ENCODE assay signal across 15 mouse cellular contexts in the genomic region with DNA sequence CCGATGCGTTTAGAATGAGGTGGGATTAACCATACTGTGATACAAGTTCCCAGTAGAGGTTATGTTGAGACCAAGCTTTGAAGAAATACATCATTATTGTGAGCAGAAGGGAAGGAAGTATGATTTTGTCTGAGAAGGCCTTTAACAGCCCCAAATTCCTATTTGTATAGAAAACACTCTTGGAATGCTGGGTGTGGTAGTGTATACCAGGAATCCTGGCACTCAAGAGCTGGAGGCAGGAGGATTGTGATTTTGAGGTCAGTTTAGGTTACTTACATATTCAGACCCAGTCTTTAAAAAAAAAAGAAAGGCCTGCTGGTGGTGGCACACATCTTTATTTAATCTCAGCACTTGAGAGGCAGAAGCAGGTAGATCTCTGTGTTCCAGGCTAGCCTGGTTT. TPM values are rescaled to one million over a fixed set of nuclear protein-coding genes. Genes with fewer than 3 reads are reported as not detected.
"Had no signal": no experiment of that assay in that cellular context is flagged by ENCODE, and none has a peak within 500 bp of the region (broad histone marks: within the 10 kb centered on the region; RNA-seq: fewer than 3 reads in every experiment).

No protein-coding gene starts in this region.

- ATAC-seq: liver, embryonic 12.5 days had no signal

- H3K4me3 ChIP-seq: limb, embryonic 15.5 days; liver, embryonic 12.5 days; midbrain, embryonic 12.5 days; neural tube, embryonic 15.5 days had no signal

- DNase-seq: kidney, adult 18-20 months; kidney, postnatal 10 days; kidney, postnatal 4 days; layer of hippocampus, postnatal 36 days; lung, postnatal 14 days; right cerebral cortex, adult 18-20 months; right cerebral cortex, postnatal 25 days; thymus, postnatal 4 days had no signal

RNA-seq across cellular contexts. Expression of gene Gprc5d, which starts 47.7 kb away (rescaled TPM):
- polyA plus RNA-seq: kidney, embryonic 14.5 days; limb, embryonic 11.5 days; limb, embryonic 15.5 days; neural tube, embryonic 11.5 days; neural tube, embryonic 15.5 days had no signal
